Mouse (Mus musculus) neutrophil, adult 5-6 weeks (primary cell): Measurements from ENCODE around the gene Ephb1. TPM values are rescaled to one million over a fixed set of nuclear protein-coding genes. Genes with fewer than 3 reads are reported as not detected.

Experiments
- ATAC-seq: fragments of 151-379, 151-347 bp; 2 replicates; pipeline ENCODE4 v1.8.0; 2017; ENCODE audit warnings: mild to moderate bottlenecking, moderate TSS enrichment; ENCODE audit not compliant: insufficient number of reproducible peaks, poor library complexity, low FRiP score, severe bottlenecking; ENCODE audit errors: extremely low read depth
- total RNA-seq: library from RNA; stranded (forward); fragments of 200-1000 nt; gene quantifications from 2 replicates; pipeline ENCODE4 v1.2.3, GENCODE M21; 2017

The Ephb1 gene
- total RNA-seq, 1 experiment from 2014 or later: not detected

- no peak for ATAC-seq
Measured at GRCm38 (mm10) chr9:102196856-102197255, 157.6 kb downstream of the Ephb1 start.

- no peak for ATAC-seq
Measured at GRCm38 (mm10) chr9:102194063-102194462, 160.4 kb downstream of the Ephb1 start.

- no peak for ATAC-seq
Measured at GRCm38 (mm10) chr9:102192724-102193685, 161.5 kb downstream of the Ephb1 start.

- ATAC-seq: no peak
Measured at GRCm38 (mm10) chr9:102190058-102190457, 164.4 kb downstream of the Ephb1 start.

- ATAC-seq: no peak
Measured at GRCm38 (mm10) chr9:102189406-102189805, 165.1 kb downstream of the Ephb1 start.

GRCm38 (mm10) chr9:102183663-102184274, 170.7 kb downstream of the Ephb1 start:
- ATAC-seq: no peak

- no peak for ATAC-seq
Measured at GRCm38 (mm10) chr9:102181810-102182490, 172.5 kb downstream of the Ephb1 start.

GRCm38 (mm10) chr9:102181276-102181675, 173.2 kb downstream of the Ephb1 start:
- no peak for ATAC-seq

GRCm38 (mm10) chr9:102180486-102180885, 174.0 kb downstream of the Ephb1 start:
- ATAC-seq: no peak

GRCm38 (mm10) chr9:102180070-102180469, 174.4 kb downstream of the Ephb1 start:
- ATAC-seq: no peak

GRCm38 (mm10) chr9:102169706-102170105, 184.8 kb downstream of the Ephb1 start:
- no peak for ATAC-seq

- ATAC-seq: no peak
Measured at GRCm38 (mm10) chr9:102155876-102156275, 198.6 kb downstream of the Ephb1 start.

GRCm38 (mm10) chr9:102139181-102139580, 215.3 kb downstream of the Ephb1 start:
- ATAC-seq: no peak

GRCm38 (mm10) chr9:102138671-102139070, 215.8 kb downstream of the Ephb1 start:
- ATAC-seq: no peak

- ATAC-seq: no peak
Measured at GRCm38 (mm10) chr9:102138187-102138586, 216.3 kb downstream of the Ephb1 start.

- ATAC-seq: no peak
Measured at GRCm38 (mm10) chr9:102130506-102130905, 224.0 kb downstream of the Ephb1 start.

- no peak for ATAC-seq
Measured at GRCm38 (mm10) chr9:102126510-102126909, 228.0 kb downstream of the Ephb1 start.

GRCm38 (mm10) chr9:102122880-102123453, 231.5 kb downstream of the Ephb1 start:
- no peak for ATAC-seq

- no peak for ATAC-seq
Measured at GRCm38 (mm10) chr9:102119422-102119821, 235.1 kb downstream of the Ephb1 start.
